Mouse (Mus musculus) forebrain, postnatal 0 days (tissue): ENCODE measurements around the gene Nnmt. TPM values are rescaled to one million over a fixed set of nuclear protein-coding genes. Genes with fewer than 3 reads are reported as not detected.
A peak's percentile ranks its signal among the peaks of the same experiment; 100 is the strongest.

Source experiments
- ATAC-seq: fragments of 200-750 bp; cut with Nextera tagmentation; 2 replicates; pipeline ENCODE4 v1.8.0; 2017; ENCODE audit warnings: mild to moderate bottlenecking, moderate library complexity
- DNase-seq: peaks from one replicate; pipeline ENCODE4 v3.0.0-alpha.2; 2015
- H3K27ac ChIP-seq: fragments of 300-500 bp; sonication (generic); 2 replicates; pipeline ENCODE4 v1.5.1; 2014; ENCODE audit warnings: low read depth, mild to moderate bottlenecking, antibody characterized with exemption, low read length, moderate library complexity, mixed read lengths
- H3K27me3 ChIP-seq: fragments of 300-500 bp; sonication (generic); 2 replicates; pipeline ENCODE4 v1.6.1; 2014; ENCODE audit warnings: mild to moderate bottlenecking, low read length, mixed read lengths; ENCODE audit not compliant: insufficient read depth
- H3K36me3 ChIP-seq: fragments of 300-500 bp; sonication (generic); 2 replicates; pipeline ENCODE4 v1.6.1; 2014; ENCODE audit warnings: mild to moderate bottlenecking, moderate library complexity; ENCODE audit not compliant: insufficient read depth
- H3K4me1 ChIP-seq: fragments of 300-500 bp; sonication (generic); 2 replicates; pipeline ENCODE4 v1.6.1; 2014; ENCODE audit warnings: antibody characterized with exemption; ENCODE audit not compliant: insufficient read depth
- H3K4me2 ChIP-seq: fragments of 300-500 bp; sonication (generic); 2 replicates; pipeline ENCODE4 v1.6.1; 2014; ENCODE audit warnings: low read depth, mild to moderate bottlenecking, moderate library complexity
- H3K4me3 ChIP-seq: fragments of 300-500 bp; sonication (generic); 2 replicates; pipeline ENCODE4 v1.5.1; 2014; ENCODE audit warnings: low read depth, low read length, mixed read lengths
- H3K9ac ChIP-seq: fragments of 300-500 bp; sonication (generic); 2 replicates; pipeline ENCODE4 v1.6.1; 2014; ENCODE audit warnings: mild to moderate bottlenecking
- H3K9me3 ChIP-seq: fragments of 300-500 bp; sonication (generic); 2 replicates; pipeline ENCODE4 v1.6.1; 2016; ENCODE audit warnings: low read length
- CTCF ChIP-seq: sonication (generic); IDR thresholded peaks from 2 replicates; pipeline ENCODE4 v1.5.1; 2016; ENCODE audit warnings: antibody characterized with exemption, control low read depth, low read depth
- WGBS: fragments of 180-500 bp; shearing (Covaris S2); extraction: QIAGEN DNeasy Blood & Tissue Kit; methylation state at CpG from one replicate; pipeline ENCODE4 v1.1.7; 2014; 5-methylcytosine and 5-hydroxymethylcytosine counted together
- polyA plus RNA-seq: library from polyadenylated mRNA; unstranded; fragments of >200 nt; fragmentation: Nextera tagmentation; extraction: Ambion mirVana; gene quantifications from 2 replicates; pipeline ENCODE4 v1.2.1, GENCODE M21; 2015
- total RNA-seq: library from RNA; depleted of rRNA; stranded (reverse); fragments of >200 nt; gene quantifications from 2 replicates; pipeline ENCODE4 v1.2.3, GENCODE M21; 2014

The Nnmt gene
- total and polyA plus RNA-seq, 2 experiments from 2014 or later, result 3.1 to 5.5 TPM

GRCm38 (mm10) chr9:48644926-48645647 lies 40.1 kb upstream of the Nnmt start:
- 51% methylated on average over 13 of the region's 13 CpGs for WGBS
- DNase-seq, result peak; percentile 66

DNA sequence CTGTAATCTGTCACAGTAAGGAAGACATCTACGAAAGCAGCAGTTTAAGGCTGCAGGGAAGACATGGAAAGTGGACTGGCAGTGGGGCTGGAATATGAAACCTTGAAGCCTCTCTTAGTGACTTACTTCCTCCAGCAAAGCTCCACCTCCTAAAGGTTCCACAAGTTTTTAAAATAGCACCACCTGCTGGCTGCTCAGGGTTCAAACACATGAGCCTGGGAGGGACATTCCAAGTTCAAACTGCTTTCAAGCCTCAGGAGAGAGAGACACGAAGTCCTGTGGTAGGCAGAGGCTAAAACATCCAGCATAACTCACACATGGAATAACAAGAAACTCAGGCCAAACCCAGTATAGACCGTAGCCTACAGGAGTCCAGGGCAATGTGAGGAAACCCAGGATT lies 39.4 kb upstream of the Nnmt start:
- ATAC-seq (no peak), DNase-seq (no peak)
- no peak overlapping the region for H3K27ac ChIP-seq
- no peak overlapping the region for H3K9ac ChIP-seq
- H3K36me3 ChIP-seq, result no peaks in the 10 kb centered on the region
- no peak overlapping the region for H3K4me2 ChIP-seq
- 79% methylated on average over 3 of the region's 3 CpGs for WGBS
- 0 out of 2 replicates have a peak, but pooled peaks cover 3% of the 10 kb centered on the region for H3K9me3 ChIP-seq
- H3K4me1 ChIP-seq, result peaks cover 9% of the 10 kb centered on the region
- TF ChIP-seq CTCF, result 0 out of 2 replicates have a peak, but pooled peaks have one; percentile 19
- H3K4me3 ChIP-seq, result no peak overlapping the region
- H3K27me3 ChIP-seq, result peaks cover 11% of the 10 kb centered on the region; the same call in 1 of the 2 replicates

More at GRCm38 (mm10) chr9:48644926-48645647, 40.1 kb upstream of the Nnmt start:
- 0 out of 2 replicates have a peak, but pooled peaks have one; percentile 14 for ATAC-seq
- Histone ChIP-seq H3K9me3 (0 out of 2 replicates have a peak, but pooled peaks cover 3% of the 10 kb centered on the region), H3K4me2 (no peak overlapping the region), H3K9ac (no peak overlapping the region), H3K36me3 (no peaks in the 10 kb centered on the region), H3K27ac (no peak overlapping the region), H3K27me3 (peaks cover 8% of the 10 kb centered on the region; the same call in 1 of the 2 replicates), H3K4me1 (peaks cover 10% of the 10 kb centered on the region), H3K4me3 (no peak overlapping the region)
- TF ChIP-seq CTCF, result peak; percentile 76

DNA sequence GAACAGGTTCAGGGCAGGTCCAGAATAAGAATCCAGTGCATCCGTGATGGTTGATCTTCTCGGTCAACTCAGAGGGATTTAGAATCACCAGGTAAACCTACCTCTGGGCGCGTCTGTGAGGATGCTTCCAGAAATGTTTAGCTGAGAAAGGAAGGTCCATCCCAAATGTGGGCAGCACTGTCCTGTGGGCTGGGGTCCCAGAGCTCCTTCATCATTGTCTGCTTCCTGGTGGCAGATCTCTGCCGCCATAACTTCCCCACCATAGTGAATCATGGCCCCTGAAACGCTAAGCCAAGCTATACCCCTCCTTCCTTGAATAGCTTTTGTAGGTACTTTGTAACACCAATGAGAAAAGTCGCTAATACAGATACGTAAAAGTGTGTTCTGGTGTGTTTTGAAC lies 36.7 kb upstream of the Nnmt start:
- WGBS, result 94% methylated on average over 8 of the region's 8 CpGs
- no peak overlapping the region for H3K9ac ChIP-seq
- H3K4me1 ChIP-seq, result no peaks in the 10 kb centered on the region
- no peaks in the 10 kb centered on the region for H3K36me3 ChIP-seq
- TF ChIP-seq CTCF, result no peak
- no peak overlapping the region for H3K27ac ChIP-seq
- no peak for ATAC-seq
- DNase-seq, result no peak
- H3K27me3 ChIP-seq, result peaks cover 12% of the 10 kb centered on the region; the same call in 1 of the 2 replicates
- H3K9me3 ChIP-seq, result 0 out of 2 replicates have a peak, but pooled peaks cover 3% of the 10 kb centered on the region
- no peak overlapping the region for H3K4me3 ChIP-seq
- H3K4me2 ChIP-seq, result no peak overlapping the region

DNA sequence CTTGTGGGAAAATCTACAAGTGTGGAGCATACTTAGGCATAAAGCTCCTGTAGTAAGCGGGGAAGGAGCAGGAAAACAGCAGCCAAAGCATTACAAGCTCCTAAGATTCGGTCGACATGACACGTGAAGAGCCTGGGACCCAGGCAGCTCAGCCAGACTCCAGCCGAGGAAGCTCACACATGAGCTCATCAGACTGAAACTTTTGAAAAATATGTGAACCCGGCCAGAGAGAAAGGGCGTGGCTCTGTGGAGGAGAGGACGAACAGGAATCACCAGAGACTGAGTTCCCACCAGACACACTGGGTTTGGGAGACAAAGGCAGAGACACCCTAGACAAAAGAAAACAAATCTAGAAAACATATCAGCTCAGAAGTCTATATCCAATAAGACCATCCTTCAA lies 35.9 kb upstream of the Nnmt start:
- 0 out of 2 replicates have a peak, but pooled peaks cover 3% of the 10 kb centered on the region for H3K9me3 ChIP-seq
- WGBS, result 85% methylated on average over 8 of the region's 8 CpGs
- H3K27ac ChIP-seq, result no peak overlapping the region
- peaks cover 12% of the 10 kb centered on the region; the same call in 1 of the 2 replicates for H3K27me3 ChIP-seq
- TF ChIP-seq CTCF, result no peak
- H3K9ac ChIP-seq, result no peak overlapping the region
- H3K4me2 ChIP-seq, result no peak overlapping the region
- H3K4me3 ChIP-seq, result no peak overlapping the region
- no peak for ATAC-seq
- no peaks in the 10 kb centered on the region for H3K4me1 ChIP-seq
- no peaks in the 10 kb centered on the region for H3K36me3 ChIP-seq
- no peak for DNase-seq

DNA sequence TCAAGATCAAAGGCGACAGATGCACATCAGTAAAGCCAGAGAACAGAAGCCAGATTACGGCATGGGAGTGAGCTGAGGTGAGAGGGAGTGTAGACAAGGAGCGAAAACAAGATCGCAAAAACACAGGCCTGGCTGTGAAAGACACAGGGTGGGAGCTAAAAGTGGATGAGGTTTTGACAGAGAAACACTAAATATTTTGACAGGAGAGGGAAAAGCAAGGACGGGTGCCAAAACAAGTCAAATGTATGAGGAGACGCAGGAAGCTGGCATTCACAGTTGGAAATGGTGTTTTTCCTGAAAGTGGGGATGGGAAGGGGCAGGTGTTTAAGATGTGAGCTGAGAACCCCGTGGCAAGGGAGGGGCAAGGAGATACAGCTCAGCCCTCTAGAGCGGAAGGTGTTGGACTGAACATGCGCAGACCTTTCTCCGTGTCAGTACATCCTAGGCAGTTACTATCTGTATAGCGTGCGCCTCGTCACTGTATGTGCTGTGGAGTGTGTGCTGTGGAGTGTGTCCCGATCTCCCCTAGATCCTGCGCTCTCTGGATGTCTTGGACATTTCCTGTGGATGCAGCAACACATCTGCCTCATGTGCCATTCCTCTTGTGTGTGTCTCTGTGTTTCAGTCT lies 33.3 kb upstream of the Nnmt start:
- Histone ChIP-seq H3K4me3 (0 out of 2 replicates have a peak overlapping the region, but pooled peaks have one; percentile 5), H3K27ac (no peak overlapping the region), H3K27me3 (peaks cover 16% of the 10 kb centered on the region), H3K9ac (no peak overlapping the region), H3K9me3 (no peaks in the 10 kb centered on the region), H3K4me2 (peak overlapping the region; percentile 24; the same call in 1 of the 2 replicates), H3K36me3 (no peaks in the 10 kb centered on the region), H3K4me1 (no peaks in the 10 kb centered on the region)
- TF ChIP-seq CTCF, result no peak
- ATAC-seq, result peak; percentile 82
- WGBS, result 42% methylated on average over 15 of the region's 15 CpGs
- DNase-seq, result peak; percentile 68

DNA sequence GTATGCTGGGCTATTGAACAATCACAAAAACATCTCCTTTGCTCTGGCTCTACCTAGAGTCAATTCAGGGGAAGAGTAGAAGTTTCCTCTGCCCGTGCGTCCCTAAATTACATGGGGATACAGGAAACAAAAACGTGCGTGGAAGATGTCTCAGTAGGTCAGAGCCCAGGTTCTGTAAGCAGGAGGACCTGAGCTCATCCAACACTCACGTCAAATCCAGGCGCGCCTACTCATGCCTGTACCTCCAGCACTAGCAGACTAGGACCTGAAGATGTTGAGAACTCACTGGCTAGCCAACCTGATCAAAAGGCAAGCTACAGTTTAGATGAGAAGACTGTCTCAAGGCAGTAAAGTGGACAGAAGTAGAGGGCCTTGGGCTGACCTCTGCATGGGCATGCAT lies 32.2 kb upstream of the Nnmt start:
- DNase-seq, result no peak
- Histone ChIP-seq H3K27me3 (peaks cover 16% of the 10 kb centered on the region), H3K4me3 (no peak overlapping the region), H3K9ac (no peak overlapping the region), H3K9me3 (no peaks in the 10 kb centered on the region), H3K27ac (no peak overlapping the region), H3K4me2 (no peak overlapping the region), H3K36me3 (no peaks in the 10 kb centered on the region), H3K4me1 (no peaks in the 10 kb centered on the region)
- 88% methylated on average over 7 of the region's 7 CpGs for WGBS
- ATAC-seq, result no peak
- no peak for TF ChIP-seq CTCF
